Mouse (Mus musculus) kidney, adult 2 months (tissue): ENCODE measurements around the gene Zfp422.

Experiments
- CTCF ChIP-seq: fragments of 200-500 bp; conservative IDR thresholded peaks from 2 replicates; pipeline ENCODE4 v1.5.1; 2011; ENCODE audit warnings: low read depth, mild to moderate bottlenecking, control low read depth, low read length, moderate library complexity, mixed read lengths; ENCODE audit not compliant: insufficient read depth, insufficient read length
- POLR2A ChIP-seq: fragments of 200-500 bp; IDR thresholded peaks from one replicate; pipeline ENCODE4 v1.6.1; 2011; ENCODE audit warnings: low read depth, low read length, control low read depth

DNA sequence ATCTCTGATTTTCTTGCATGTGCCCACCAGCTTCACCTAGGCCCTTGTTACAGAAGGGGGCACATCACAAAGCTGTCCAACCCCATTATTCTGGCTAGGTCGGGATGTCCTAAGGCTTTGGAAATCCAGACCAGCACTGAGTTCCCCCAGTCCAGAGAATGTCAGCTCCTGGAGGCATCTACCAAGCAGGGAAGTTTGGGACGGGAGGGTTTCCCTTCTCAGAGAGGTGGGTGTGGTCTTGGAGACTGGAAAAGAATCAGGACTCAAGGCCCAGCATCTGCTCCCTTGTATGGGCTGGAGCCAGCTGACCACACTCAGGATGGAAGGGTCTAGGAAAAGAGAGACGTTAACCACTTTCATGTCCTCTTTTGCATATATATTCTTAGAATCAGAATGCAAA lies 24.4 kb upstream of the Zfp422 start:
- TF ChIP-seq CTCF, result no peak
- TF ChIP-seq POLR2A, result no peak
